Mouse (Mus musculus) frontal cortex, adult 2 months (tissue): ENCODE measurements around the gene Olfr354. TPM values are rescaled to one million over a fixed set of nuclear protein-coding genes. Genes with fewer than 3 reads are reported as not detected.

Experiments
- DNase-seq, 2 experiments: peaks; one replicate each; pipeline ENCODE4 v3.0.0; 2022; ENCODE audit warnings: low spot score in 1 of 2; ENCODE audit errors: extremely low spot score in 1 of 2
- polyA plus RNA-seq: library from polyadenylated mRNA; depleted of rRNA; stranded (reverse); fragments of >200 nt; gene quantifications from 2 replicates; pipeline ENCODE4 v1.2.3, GENCODE M21; 2012; rRNA removed

Gene Olfr354
- polyA plus RNA-seq = not detected in 2 replicates

DNA sequence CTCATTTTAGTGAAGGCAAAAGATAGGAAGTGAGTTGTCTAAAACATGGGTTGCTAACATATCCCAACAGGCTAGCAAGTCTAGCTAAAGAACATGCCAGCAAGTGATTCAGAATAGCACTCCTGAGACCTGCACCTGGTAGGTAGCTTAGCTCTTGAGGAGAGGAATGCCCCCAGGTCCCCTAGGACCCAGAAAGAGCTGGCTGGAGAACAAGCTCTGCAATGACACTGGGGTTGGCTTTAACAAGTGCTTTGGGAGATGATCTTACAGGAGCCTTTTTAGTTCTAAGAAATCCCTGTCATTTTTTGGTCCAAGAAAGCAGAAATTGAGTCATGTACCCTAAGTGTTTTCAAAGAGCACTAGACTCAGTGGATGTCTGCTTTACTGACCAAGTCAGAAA, at the start of gene Olfr354:
TSS of gene Olfr354 (plus strand) at position 301 of the 400 bp plus-strand sequence.
- no peak for DNase-seq

DNA sequence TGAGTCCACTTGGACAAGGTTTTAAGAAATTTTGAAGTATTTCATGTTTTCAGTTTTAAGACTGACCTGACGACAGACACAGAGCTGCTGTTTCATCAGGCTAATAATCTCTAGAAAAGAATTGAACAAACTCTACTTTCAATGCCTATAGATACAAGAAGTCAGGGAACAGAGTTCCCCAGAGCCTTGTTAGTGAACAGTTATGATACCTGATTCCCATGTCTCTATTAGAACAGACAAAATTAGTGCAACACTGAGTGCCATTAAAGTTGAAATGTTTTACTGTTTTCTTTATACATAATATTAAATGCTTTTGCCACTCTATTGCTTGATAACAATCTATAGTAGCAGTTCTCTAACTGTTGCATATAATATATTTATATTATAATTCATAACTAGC, 42.9 kb upstream of the Olfr354 start, which contains the start of gene Olfr351:
TSS of gene Olfr351 (minus strand) at position 101 of the 400 bp plus-strand sequence.
- DNase-seq = no peak

DNA sequence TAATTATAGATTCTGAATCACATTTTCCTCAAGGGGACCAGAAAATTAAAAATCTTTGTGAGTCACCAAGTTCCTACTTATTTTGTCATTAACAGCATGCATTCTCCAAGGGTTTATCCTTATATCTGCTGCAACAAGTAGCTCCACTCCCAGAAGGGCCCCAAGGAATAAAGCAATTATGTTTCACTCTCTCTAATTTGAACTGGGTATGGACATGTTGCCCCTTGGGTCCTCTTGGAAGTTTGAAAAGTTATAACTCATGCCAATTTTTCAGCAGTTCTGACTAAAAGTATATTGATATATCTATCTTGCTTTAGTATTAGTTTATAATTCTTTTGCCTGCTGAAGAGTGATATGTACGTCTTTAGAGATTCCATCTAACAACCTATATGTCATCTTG, 37.3 kb upstream of the Olfr354 start, which contains the start of gene Olfr352:
TSS of gene Olfr352 (plus strand) at position 301 of the 400 bp plus-strand sequence.
- no peak for DNase-seq

DNA sequence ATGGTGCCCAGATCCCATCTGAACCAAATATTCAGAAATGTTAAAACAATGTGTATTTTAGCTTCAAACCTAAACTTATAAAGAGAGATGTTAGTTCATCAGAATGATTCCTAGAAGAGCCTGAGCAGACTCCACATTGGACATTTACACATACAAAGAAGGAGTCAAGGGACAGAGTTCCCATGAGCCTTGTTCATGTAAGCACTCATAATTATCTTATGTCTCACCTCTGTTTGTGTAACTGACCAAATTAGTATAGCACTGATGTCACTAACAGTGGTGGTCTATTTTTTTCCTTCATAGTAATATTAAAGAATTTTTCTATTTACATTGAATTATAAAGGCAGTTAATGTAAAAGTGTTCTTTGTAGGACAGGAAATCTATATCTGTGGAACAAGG, 12.6 kb upstream of the Olfr354 start, which contains the start of gene Olfr353:
TSS of gene Olfr353 (minus strand) at position 101 of the 400 bp plus-strand sequence.
- no peak for DNase-seq

DNA sequence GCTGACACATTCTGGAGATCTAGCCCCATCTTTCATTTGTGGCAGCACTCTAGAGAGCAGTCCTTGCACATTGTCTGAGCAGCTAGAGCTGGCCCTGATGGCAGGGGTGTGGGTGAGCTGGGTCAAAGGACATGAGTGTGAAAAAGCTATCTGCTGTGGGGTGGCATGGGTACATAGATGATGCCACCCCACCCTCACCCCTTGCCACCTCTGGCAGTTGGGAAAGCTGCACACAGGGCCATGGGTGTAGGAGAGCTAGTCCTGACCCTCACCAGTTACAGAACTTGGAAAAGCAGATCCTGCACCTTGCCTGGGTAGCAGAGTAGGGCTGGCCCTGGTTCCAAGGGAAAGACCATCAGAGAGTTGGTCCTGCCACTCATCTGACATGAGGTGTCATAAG, 8.4 kb upstream of the Olfr354 start:
- no peak for DNase-seq

DNA sequence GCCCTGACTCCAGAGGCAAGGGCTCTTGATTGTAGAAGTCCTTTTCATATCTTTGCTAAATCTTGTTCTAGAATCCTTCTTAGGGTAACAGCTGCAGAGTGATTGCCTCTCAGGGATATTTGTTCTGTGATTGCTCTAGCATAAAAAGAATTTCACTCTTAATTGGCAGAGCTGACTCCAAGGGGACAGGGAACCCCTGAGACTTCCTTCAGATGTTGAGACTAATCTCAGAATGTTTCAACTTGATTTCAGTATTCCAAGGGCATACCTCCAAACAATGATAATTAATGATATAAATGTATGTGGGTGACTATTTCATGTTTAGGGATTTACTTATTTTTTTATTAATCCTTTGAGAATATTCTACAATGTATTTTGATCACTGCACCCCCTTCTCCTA, 23.3 kb downstream of the Olfr354 start, which contains the start of gene Olfr355:
TSS of gene Olfr355 (minus strand) at position 101 of the 400 bp plus-strand sequence.
- no peak for DNase-seq

DNA sequence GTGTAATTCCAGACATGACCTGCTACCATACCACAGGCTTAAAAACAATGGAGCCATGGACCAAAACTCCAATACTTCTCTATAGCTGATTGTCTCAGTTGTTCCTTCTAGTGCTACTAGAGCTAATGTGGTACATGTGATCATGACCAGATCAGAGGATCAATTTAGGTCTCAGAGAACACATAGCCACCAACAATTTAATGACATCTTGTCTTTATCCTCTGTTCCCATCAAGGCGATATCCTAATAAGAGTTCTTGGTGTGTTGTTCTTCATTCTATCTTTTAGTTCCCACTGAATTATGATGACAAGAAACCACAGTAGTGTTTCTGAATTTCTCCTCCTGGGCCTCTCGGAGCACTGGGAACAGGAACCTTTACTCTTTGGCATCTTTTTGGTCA, 31.3 kb downstream of the Olfr354 start, which contains the start of gene Olfr356:
TSS of gene Olfr356 (plus strand) at position 301 of the 400 bp plus-strand sequence.
- no peak for DNase-seq

Other genes with a start within 250 kb of the Olfr354 start
- not detected in 2 replicates for gene Olfr346, start 219.9 kb upstream of the Olfr354 start, polyA plus RNA-seq
- not detected in 2 replicates for gene Olfr347, start 173.8 kb upstream of the Olfr354 start, polyA plus RNA-seq
- gene Olfr348, start 121.4 kb upstream of the Olfr354 start, polyA plus RNA-seq = not detected in 2 replicates
- gene Olfr50, start 115.1 kb upstream of the Olfr354 start, polyA plus RNA-seq = not detected in 2 replicates
- gene Olfr3, start 88.6 kb upstream of the Olfr354 start, polyA plus RNA-seq = 0.04 and 0.08 TPM in 2 replicates
- gene Olfr350, start 59.4 kb upstream of the Olfr354 start, polyA plus RNA-seq = not detected in 2 replicates
- gene Olfr351, start 43.0 kb upstream of the Olfr354 start, polyA plus RNA-seq = not detected in 2 replicates
- gene Olfr352, start 37.2 kb upstream of the Olfr354 start, polyA plus RNA-seq = not detected in 2 replicates
- not detected in 2 replicates for gene Olfr353, start 12.7 kb upstream of the Olfr354 start, polyA plus RNA-seq
- not detected in 2 replicates for gene Olfr355, start 23.2 kb downstream of the Olfr354 start, polyA plus RNA-seq
- not detected in 2 replicates for gene Olfr356, start 31.4 kb downstream of the Olfr354 start, polyA plus RNA-seq
- gene Olfr357, start 88.1 kb downstream of the Olfr354 start, polyA plus RNA-seq = not detected in 2 replicates
- gene Olfr358, start 103.7 kb downstream of the Olfr354 start, polyA plus RNA-seq = not detected in 2 replicates
- gene Olfr360, start 160.1 kb downstream of the Olfr354 start, polyA plus RNA-seq = not detected in 2 replicates
- not detected in 2 replicates for gene Olfr361, start 183.6 kb downstream of the Olfr354 start, polyA plus RNA-seq
- not detected in 2 replicates for gene Olfr362, start 212.2 kb downstream of the Olfr354 start, polyA plus RNA-seq
- not detected in 2 replicates for gene Olfr364-ps1, start 233.6 kb downstream of the Olfr354 start, polyA plus RNA-seq